Mouse (Mus musculus) myocyte (in vitro differentiated cells): ENCODE results near the gene Tmem239.

Experiments used
- E2F4 ChIP-seq: IDR thresholded peaks from one replicate; pipeline ENCODE4 v1.6.1; 2011; ENCODE audit warnings: mild to moderate bottlenecking, control low read depth, moderate library complexity; ENCODE audit not compliant: insufficient read depth
- POLR2A ChIP-seq: IDR thresholded peaks from one replicate; pipeline ENCODE4 v1.6.1; 2011; ENCODE audit warnings: low read depth, mild to moderate bottlenecking, control low read depth, moderate library complexity; ENCODE audit not compliant: insufficient read length

DNA sequence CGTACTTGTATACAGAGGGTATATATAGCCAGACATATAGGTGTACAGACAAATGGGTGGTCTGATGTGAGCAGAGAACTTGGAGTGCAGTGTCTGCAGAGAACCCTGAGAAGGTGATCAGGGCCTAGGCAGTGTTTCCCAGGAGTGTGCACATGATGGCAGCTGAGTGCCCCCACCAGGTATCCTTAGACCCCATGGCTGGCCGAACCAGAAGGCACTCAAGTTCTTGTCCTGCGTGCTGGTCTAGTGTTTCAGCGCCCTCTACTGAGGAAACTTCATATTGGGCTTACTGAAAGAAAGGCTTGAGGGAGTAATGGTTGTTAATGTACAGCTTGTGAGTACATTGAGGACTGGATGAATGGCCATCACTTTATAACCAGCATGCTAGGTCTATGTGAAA is 26.9 kb downstream of the Tmem239 start:
- TF ChIP-seq E2F4 (no peak), POLR2A (no peak)
